Mouse (Mus musculus): ENCODE data around the gene Lrrc29. TPM values are rescaled to one million over a fixed set of nuclear protein-coding genes. Genes with fewer than 3 reads are reported as not detected.
A peak's percentile ranks its signal among the peaks of the same experiment; 100 is the strongest.

The Lrrc29 gene
- polyA plus RNA-seq, 1 experiment from 2014 or later = 2.0 TPM

- peak within 1 kb of the TSS; percentile 89 for H3K4me2 ChIP-seq (ENCODE audit: low read depth, low read length, severe bottlenecking)
- DNase-seq (ENCODE audit: low spot score) = peak; percentile 81
- H3K27ac ChIP-seq (ENCODE audit: low read depth, low read length) = no peak within 1 kb of the TSS
- peak within 1 kb of the TSS; percentile 67 for H3K4me3 ChIP-seq (ENCODE audit: low read depth, low read length)
- ATAC-seq (replicated peaks; ENCODE audit: low FRiP score) = peak; percentile 47
- peak within 1 kb of the TSS; percentile 55 for H3K9ac ChIP-seq (ENCODE audit: low read length)
- no peaks in the 10 kb centered on the region for H3K36me3 ChIP-seq (ENCODE audit: control insufficient read depth, insufficient read depth, low read length)
- H3K27me3 ChIP-seq (ENCODE audit: control insufficient read depth, insufficient read depth, low read length) = peaks cover 78% of the 10 kb centered on the region
- peaks cover 20% of the 10 kb centered on the region for H3K4me1 ChIP-seq (replicated peaks; ENCODE audit: control insufficient read depth, insufficient read depth, low read length)
- 1% methylated on average over 54 of the region's 54 CpGs for WGBS
- H3K9me3 ChIP-seq (ENCODE audit: control insufficient read depth, low read length) = no peaks in the 10 kb centered on the region; the same call in 1 of the 2 replicates
These were observed 61.8 kb downstream of the Lrrc29 start, which contains the start of the genes Tradd and Fbxl8 for GRCm38 (mm10) chr8:105264024-105264982. Gene Tradd, minus strand, starts transcription at chr8:105264609. Gene Fbxl8, plus strand, starts transcription at chr8:105264648.

DNA sequence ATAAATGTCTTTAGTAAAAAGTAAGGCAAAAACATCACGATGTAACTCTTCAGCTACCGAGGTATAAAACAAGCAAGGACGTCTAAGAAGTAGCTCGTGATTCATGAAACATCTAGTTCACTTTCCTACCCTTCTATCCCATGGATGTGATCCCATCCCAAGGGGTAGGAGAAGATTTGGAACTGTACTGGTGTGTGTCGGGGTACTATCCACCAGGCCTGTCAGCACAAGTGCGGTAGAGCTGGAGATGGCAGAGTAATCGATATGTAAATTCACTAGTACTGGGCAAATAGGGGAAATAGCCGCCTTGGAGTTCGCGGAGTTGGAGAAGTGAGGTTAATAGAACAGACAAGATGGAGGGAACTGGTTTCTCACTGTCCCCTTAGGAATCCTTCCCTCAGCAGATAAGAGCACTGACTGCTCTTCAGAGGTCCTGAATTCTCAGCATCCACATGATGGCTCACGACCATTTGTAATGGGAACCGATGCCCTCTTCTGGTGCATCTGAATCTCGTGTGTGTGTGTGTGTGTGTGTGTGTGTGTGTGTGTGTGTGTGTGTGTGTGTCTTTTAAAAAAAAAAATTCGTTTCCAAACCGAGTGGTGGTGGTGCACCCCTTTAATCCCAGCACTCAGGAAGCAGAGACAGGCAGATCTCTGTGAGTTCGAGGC lies 62.7 kb downstream of the Lrrc29 start:
- peaks cover 78% of the 10 kb centered on the region for H3K27me3 ChIP-seq (ENCODE audit: control insufficient read depth, insufficient read depth, low read length)
- 40% methylated on average over 16 of the region's 16 CpGs for WGBS
- no peaks in the 10 kb centered on the region; the same call in 1 of the 2 replicates for H3K9me3 ChIP-seq (ENCODE audit: control insufficient read depth, low read length)
- H3K36me3 ChIP-seq (ENCODE audit: control insufficient read depth, insufficient read depth, low read length) = no peaks in the 10 kb centered on the region
- no peak for DNase-seq (ENCODE audit: low spot score)
- no peak overlapping the region for H3K4me2 ChIP-seq (ENCODE audit: low read depth, low read length, severe bottlenecking)
- H3K27ac ChIP-seq (ENCODE audit: low read depth, low read length) = no peak overlapping the region
- H3K4me3 ChIP-seq (ENCODE audit: low read depth, low read length) = no peak overlapping the region
- peaks cover 20% of the 10 kb centered on the region; the same call in 1 of the 2 replicates for H3K4me1 ChIP-seq (replicated peaks; ENCODE audit: control insufficient read depth, insufficient read depth, low read length)
- ATAC-seq (replicated peaks; ENCODE audit: low FRiP score) = no peak
- no peak overlapping the region for H3K9ac ChIP-seq (ENCODE audit: low read length)

MicroRNAs encoded within 50 kb of the gene (microRNA counts, 519-probe panel; counts per million panel counts)
- microRNA mmu-miR-328 = 2,995 counts per million, percentile 9 among the panel's probes with 10 or more counts

Small RNA genes within 50 kb of the gene (microRNA-seq; reads per million reads assigned to microRNA genes)
- gene Gm27320 (ENCODE audit: insufficient number of aligned reads) (not detected), gene Mir328 (ENCODE audit: insufficient number of aligned reads) (244 reads per million, percentile 48 among the genes with 10 or more reads in this experiment)

Other genes starting within 250 kb of the Lrrc29 start
- gene Ces3b, start 242.5 kb downstream of the Lrrc29 start, polyA plus RNA-seq (2014; fragmentation: Nextera tagmentation; extraction: Ambion mirVana) = not detected in 2 replicates
- not detected in 2 replicates for gene Ces4a, start 194.5 kb downstream of the Lrrc29 start, polyA plus RNA-seq (2014; fragmentation: Nextera tagmentation; extraction: Ambion mirVana)
- gene Cbfb, start 155.6 kb downstream of the Lrrc29 start, polyA plus RNA-seq (2014; fragmentation: Nextera tagmentation; extraction: Ambion mirVana) = 63.3 and 67.9 TPM in 2 replicates
- 26.3 and 29.7 TPM in 2 replicates for gene D230025D16Rik, start 101.1 kb downstream of the Lrrc29 start, polyA plus RNA-seq (2014; fragmentation: Nextera tagmentation; extraction: Ambion mirVana)
- gene B3gnt9, start 71.1 kb downstream of the Lrrc29 start, polyA plus RNA-seq (2014; fragmentation: Nextera tagmentation; extraction: Ambion mirVana) = 2.9 and 4.3 TPM in 2 replicates
- gene Tradd, start 61.7 kb downstream of the Lrrc29 start, polyA plus RNA-seq (2014; fragmentation: Nextera tagmentation; extraction: Ambion mirVana) = 12.0 and 12.5 TPM in 2 replicates
- gene Fbxl8, start 61.6 kb downstream of the Lrrc29 start, polyA plus RNA-seq (2014; fragmentation: Nextera tagmentation; extraction: Ambion mirVana) = 0.53 and 0.69 TPM in 2 replicates
- gene Hsf4, start 56.5 kb downstream of the Lrrc29 start, polyA plus RNA-seq (2014; fragmentation: Nextera tagmentation; extraction: Ambion mirVana) = not detected in 2 replicates
- 1.6 and 2.1 TPM in 2 replicates for gene Nol3, start 50.1 kb downstream of the Lrrc29 start, polyA plus RNA-seq (2014; fragmentation: Nextera tagmentation; extraction: Ambion mirVana)
- 23.4 and 30.3 TPM in 2 replicates for gene 4931428F04Rik, start 36.4 kb downstream of the Lrrc29 start, polyA plus RNA-seq (2014; fragmentation: Nextera tagmentation; extraction: Ambion mirVana)
- gene Exoc3l, start 30.2 kb downstream of the Lrrc29 start, polyA plus RNA-seq (2014; fragmentation: Nextera tagmentation; extraction: Ambion mirVana) = 10.3 TPM in 2 replicates
- gene E2f4, start 28.6 kb downstream of the Lrrc29 start, polyA plus RNA-seq (2014; fragmentation: Nextera tagmentation; extraction: Ambion mirVana) = 122 and 135 TPM in 2 replicates
- gene Elmo3, start 20.7 kb downstream of the Lrrc29 start, polyA plus RNA-seq (2014; fragmentation: Nextera tagmentation; extraction: Ambion mirVana) = 2.4 and 2.6 TPM in 2 replicates
- 80.7 and 85.0 TPM in 2 replicates for gene Tmem208, start 76 bp upstream of the Lrrc29 start, polyA plus RNA-seq (2014; fragmentation: Nextera tagmentation; extraction: Ambion mirVana)
- 2.2 and 2.5 TPM in 2 replicates for gene Fhod1, start 21.7 kb upstream of the Lrrc29 start, polyA plus RNA-seq (2014; fragmentation: Nextera tagmentation; extraction: Ambion mirVana)
- 5.8 and 7.7 TPM in 2 replicates for gene Slc9a5, start 22.6 kb upstream of the Lrrc29 start, polyA plus RNA-seq (2014; fragmentation: Nextera tagmentation; extraction: Ambion mirVana)
- 1.3 and 1.5 TPM in 2 replicates for gene Plekhg4, start 47.0 kb upstream of the Lrrc29 start, polyA plus RNA-seq (2014; fragmentation: Nextera tagmentation; extraction: Ambion mirVana)
- gene Kctd19, start 87.2 kb upstream of the Lrrc29 start, polyA plus RNA-seq (2014; fragmentation: Nextera tagmentation; extraction: Ambion mirVana) = not detected in 2 replicates
- gene Lrrc36, start 87.3 kb upstream of the Lrrc29 start, polyA plus RNA-seq (2014; fragmentation: Nextera tagmentation; extraction: Ambion mirVana) = 1.2 and 1.4 TPM in 2 replicates
- 36.1 and 37.7 TPM in 2 replicates for gene Tppp3, start 145.2 kb upstream of the Lrrc29 start, polyA plus RNA-seq (2014; fragmentation: Nextera tagmentation; extraction: Ambion mirVana)
- gene Zdhhc1, start 170.6 kb upstream of the Lrrc29 start, polyA plus RNA-seq (2014; fragmentation: Nextera tagmentation; extraction: Ambion mirVana) = 20.2 and 24.6 TPM in 2 replicates
- 13.5 and 13.6 TPM in 2 replicates for gene Hsd11b2, start 192.5 kb upstream of the Lrrc29 start, polyA plus RNA-seq (2014; fragmentation: Nextera tagmentation; extraction: Ambion mirVana)
- 99.2 and 108 TPM in 2 replicates for gene Atp6v0d1, start 239.8 kb upstream of the Lrrc29 start, polyA plus RNA-seq (2014; fragmentation: Nextera tagmentation; extraction: Ambion mirVana)